Mouse (Mus musculus) cerebellum, adult 2 months (tissue): ENCODE results near the gene Cyp4a10. TPM values are rescaled to one million over a fixed set of nuclear protein-coding genes. Genes with fewer than 3 reads are reported as not detected.
"Not testable (repeated sequence)": the region's sequence is repeated elsewhere in the genome, so short reads cannot be mapped to it uniquely, and the experiment has no call there.

ENCODE experiments used
- DNase-seq, 2 experiments: peaks; one replicate each; pipeline ENCODE4 v3.0.0; 2021
- H3K27ac ChIP-seq: fragments of 200-500 bp; 2 replicates; pipeline ENCODE4 v1.5.1; 2012; ENCODE audit warnings: low read length, control low read depth, inconsistent platforms; ENCODE audit not compliant: insufficient read depth
- H3K27me3 ChIP-seq: fragments of 200-500 bp; 2 replicates; pipeline ENCODE4 v1.6.1; 2012; ENCODE audit warnings: inconsistent platforms, mild to moderate bottlenecking, low read length, moderate library complexity; ENCODE audit not compliant: control insufficient read depth, insufficient read depth
- H3K4me1 ChIP-seq: fragments of 200-500 bp; 2 replicates; pipeline ENCODE4 v1.6.1; 2011; ENCODE audit warnings: low read length; ENCODE audit not compliant: control insufficient read depth, insufficient read depth
- H3K4me3 ChIP-seq: fragments of 200-500 bp; replicated peaks from 2 replicates; pipeline ENCODE3; 2011; ENCODE audit warnings: mild to moderate bottlenecking, low read depth, low read length, control low read depth; ENCODE audit not compliant: insufficient read depth
- CTCF ChIP-seq: fragments of 200-500 bp; IDR thresholded peaks from 2 replicates; pipeline ENCODE4 v1.5.1; 2011; ENCODE audit warnings: low read depth, mild to moderate bottlenecking, control low read depth, low read length, moderate library complexity, borderline replicate concordance; ENCODE audit not compliant: insufficient read depth
- POLR2A ChIP-seq: fragments of 200-500 bp; IDR thresholded peaks from 2 replicates; pipeline ENCODE4 v1.6.1; 2011; ENCODE audit warnings: low read length, control low read depth, borderline replicate concordance; ENCODE audit not compliant: insufficient read depth
- WGBS: fragments of 180-500 bp; shearing (Covaris S2); methylation state at CpG from one replicate; pipeline ENCODE4 v1.1.7; 2018; 5-methylcytosine and 5-hydroxymethylcytosine counted together
- polyA plus RNA-seq: library from polyadenylated mRNA; depleted of rRNA; stranded (reverse); fragments of >200 nt; gene quantifications from 2 replicates; pipeline ENCODE4 v1.2.3, GENCODE M21; 2012

Gene Cyp4a10
- polyA plus RNA-seq, 1 experiment: not detected

DNA sequence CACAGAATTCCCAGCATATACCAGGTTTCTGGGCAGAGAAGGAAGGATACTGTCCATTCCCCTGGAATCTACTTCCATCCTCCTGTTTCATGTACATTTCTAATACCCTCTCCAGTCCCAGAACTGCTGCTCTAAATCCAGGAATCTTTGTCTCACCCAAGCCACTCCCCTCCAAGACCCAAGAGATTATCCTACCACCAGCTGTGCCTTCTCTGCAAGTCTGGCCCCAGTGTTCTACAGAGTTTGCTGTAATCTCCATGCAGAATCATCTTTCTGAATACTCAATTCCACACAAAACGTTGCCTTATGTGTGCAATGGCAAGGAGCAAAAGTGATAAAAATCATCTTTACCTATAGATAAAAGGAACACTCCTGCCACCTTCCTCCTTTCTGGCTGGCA is 27.0 kb downstream of the Cyp4a10 start:
- WGBS: 51% methylated on average over 1 of the region's 1 CpGs

GRCm38 (mm10) chr4:115546141-115546828 is 28.2 kb downstream of the Cyp4a10 start:
- 77% methylated on average over 2 of the region's 2 CpGs for whole genome bisulfite sequencing
- no peak for TF ChIP-seq POLR2A
- no peak for TF ChIP-seq CTCF

More for the DNA sequence above, 27.0 kb downstream of the Cyp4a10 start:
- H3K4me3 ChIP-seq: no peak overlapping the region
- DNase-seq: no peak
- no peaks in the 10 kb centered on the region for H3K27me3 ChIP-seq
- TF ChIP-seq CTCF: no peak
- TF ChIP-seq POLR2A: no peak
- no peaks in the 10 kb centered on the region for H3K4me1 ChIP-seq
- H3K27ac ChIP-seq: no peak overlapping the region

DNA sequence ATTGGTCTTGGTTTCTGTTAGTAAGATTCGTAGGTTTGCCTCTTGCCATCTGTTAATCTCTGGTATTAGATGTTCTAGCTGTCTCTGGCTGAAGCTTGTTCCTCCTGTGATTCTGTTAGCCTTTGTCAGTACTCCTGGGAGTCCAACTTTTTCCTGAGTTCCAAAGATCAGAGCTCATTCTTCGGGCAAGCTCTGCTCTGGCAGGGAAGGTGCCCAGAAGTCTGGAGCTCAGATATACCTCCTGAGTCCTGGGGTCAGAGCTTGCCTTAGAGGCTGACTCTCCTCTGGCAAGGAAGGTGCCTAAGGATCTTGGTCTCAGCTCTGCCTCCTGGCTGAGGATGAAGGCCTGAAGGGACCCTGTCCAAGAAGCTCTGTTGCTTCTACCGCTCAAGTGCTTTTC is 34.7 kb downstream of the Cyp4a10 start:
- TF ChIP-seq CTCF (no peak), POLR2A (no peak)
- H3K27ac ChIP-seq: no peak overlapping the region
- DNase-seq: no peak
- no peak overlapping the region for H3K4me3 ChIP-seq
- 82% methylated on average over 3 of the region's 3 CpGs for WGBS
- no peaks in the 10 kb centered on the region for H3K27me3 ChIP-seq
- no peaks in the 10 kb centered on the region for H3K4me1 ChIP-seq

More at GRCm38 (mm10) chr4:115546141-115546828, 28.2 kb downstream of the Cyp4a10 start:
- no peak for DNase-seq
- Histone ChIP-seq H3K27me3 (no peaks in the 10 kb centered on the region), H3K4me1 (no peaks in the 10 kb centered on the region), H3K27ac (no peak overlapping the region), H3K4me3 (no peak overlapping the region)

DNA sequence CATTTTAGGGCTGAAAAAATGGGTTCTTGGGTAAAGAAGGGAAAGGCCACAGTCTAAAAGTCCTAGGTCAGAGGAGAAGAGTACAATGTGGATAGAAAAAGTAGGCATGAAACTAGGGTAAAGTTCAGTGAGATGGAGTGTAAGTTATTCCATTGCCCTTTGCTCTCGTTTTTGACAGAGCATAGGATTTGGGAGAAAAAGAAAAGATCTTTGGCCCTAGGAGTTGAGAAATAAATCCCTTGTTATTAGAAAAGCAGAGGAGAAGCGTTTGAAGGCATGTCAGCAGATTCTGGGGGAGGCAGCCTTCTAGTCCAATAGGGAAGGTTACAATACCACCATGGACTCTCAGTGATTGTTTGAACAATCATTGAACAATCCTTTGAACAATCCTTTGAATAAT is 37.4 kb downstream of the Cyp4a10 start:
- H3K4me1 ChIP-seq: no peaks in the 10 kb centered on the region
- 64% methylated on average over 2 of the region's 2 CpGs for WGBS
- no peak overlapping the region for H3K4me3 ChIP-seq
- no peaks in the 10 kb centered on the region for H3K27me3 ChIP-seq
- no peak for DNase-seq
- H3K27ac ChIP-seq: no peak overlapping the region
- TF ChIP-seq CTCF: no peak
- TF ChIP-seq POLR2A: no peak

GRCm38 (mm10) chr4:115557861-115558561 is 39.9 kb downstream of the Cyp4a10 start:
- no peaks in the 10 kb centered on the region for H3K27me3 ChIP-seq
- 40% methylated on average over 4 of the region's 4 CpGs for WGBS
- no peak for TF ChIP-seq POLR2A
- no peak for TF ChIP-seq CTCF
- no peak overlapping the region for H3K27ac ChIP-seq
- H3K4me3 ChIP-seq: no peak overlapping the region
- DNase-seq: no peak
- H3K4me1 ChIP-seq: no peaks in the 10 kb centered on the region

- H3K27me3 ChIP-seq, H3K27ac ChIP-seq, DNase-seq, H3K4me1 ChIP-seq, H3K4me3 ChIP-seq: not testable (repeated sequence)
- WGBS: 45% methylated on average over 5 of the region's 5 CpGs
These were observed 43.2 kb downstream of the Cyp4a10 start for GRCm38 (mm10) chr4:115561236-115561635.

DNA sequence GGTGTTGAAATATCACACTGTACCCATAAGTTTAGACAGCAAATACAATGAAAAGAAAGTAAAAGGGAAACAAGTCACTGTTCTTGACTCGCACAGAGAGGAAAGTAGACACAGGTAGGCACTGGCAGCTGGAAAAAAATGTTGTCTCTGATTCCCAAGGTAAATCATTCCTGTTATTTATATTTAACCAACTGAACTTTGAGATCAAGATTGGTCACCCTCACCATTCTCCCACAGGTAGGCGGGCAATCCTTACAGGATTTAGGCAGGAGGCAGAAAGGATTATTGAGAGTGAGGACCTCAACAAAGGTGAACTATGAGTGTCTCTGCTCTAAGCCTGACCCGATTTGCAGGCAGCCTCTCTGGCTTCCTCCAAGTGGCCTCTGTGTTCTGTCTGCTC is 45.3 kb downstream of the Cyp4a10 start, which contains the start of gene Cyp4a31:
Gene Cyp4a31 (plus strand): TSS at position 249 of the 400 bp plus-strand sequence.
- 80% methylated on average over 3 of the region's 3 CpGs for WGBS
- DNase-seq: no peak
- no peak within 1 kb of the TSS for H3K4me3 ChIP-seq
- no peaks in the 10 kb centered on the region for H3K27me3 ChIP-seq
- no peaks in the 10 kb centered on the region for H3K4me1 ChIP-seq
- TF ChIP-seq CTCF: no peak
- TF ChIP-seq POLR2A: no peak
- H3K27ac ChIP-seq: no peak within 1 kb of the TSS

- not testable (repeated sequence) for H3K27me3 ChIP-seq, H3K4me3 ChIP-seq, DNase-seq, H3K27ac ChIP-seq, H3K4me1 ChIP-seq
- WGBS: 82% methylated on average over 6 of the region's 6 CpGs
These were observed 46.6 kb downstream of the Cyp4a10 start for GRCm38 (mm10) chr4:115564469-115565225.
